Mouse (Mus musculus) embryonic facial prominence, embryonic 10.5 days (tissue): Measurements from ENCODE around the gene Ube2cbp. TPM values are rescaled to one million over a fixed set of nuclear protein-coding genes. Genes with fewer than 3 reads are reported as not detected.

Source experiments
- DNase-seq: peaks from one replicate; pipeline ENCODE4 v3.0.0-alpha.2; 2017; ENCODE audit warnings: low spot score
- H3K27ac ChIP-seq: fragments of 300-500 bp; sonication (generic); replicated peaks from 2 replicates; pipeline ENCODE4 v1.5.1; 2016; ENCODE audit warnings: mild to moderate bottlenecking
- H3K27me3 ChIP-seq: fragments of 300-500 bp; sonication (generic); replicated peaks from 2 replicates; pipeline ENCODE4 v1.6.1; 2016; ENCODE audit warnings: low read depth, mild to moderate bottlenecking; ENCODE audit not compliant: poor library complexity, severe bottlenecking
- H3K36me3 ChIP-seq: fragments of 300-500 bp; sonication (generic); replicated peaks from 2 replicates; pipeline ENCODE4 v1.6.1; 2016; ENCODE audit warnings: mild to moderate bottlenecking, moderate library complexity
- H3K4me1 ChIP-seq: fragments of 300-500 bp; sonication (generic); 2 replicates; pipeline ENCODE4 v1.6.1; 2016
- H3K4me3 ChIP-seq: fragments of 300-500 bp; sonication (generic); 2 replicates; pipeline ENCODE4 v1.5.1; 2016; ENCODE audit warnings: mild to moderate bottlenecking, moderate library complexity
- H3K9me3 ChIP-seq: fragments of 300-500 bp; sonication (generic); 2 replicates; pipeline ENCODE4 v1.6.1; 2016; ENCODE audit warnings: mild to moderate bottlenecking
- WGBS: fragments of 180-500 bp; shearing (Covaris S2); methylation state at CpG from one replicate; pipeline ENCODE4 v1.1.7; 2016; 5-methylcytosine and 5-hydroxymethylcytosine counted together
- polyA plus RNA-seq: library from polyadenylated mRNA; unstranded; fragments of >200 nt; fragmentation: Nextera tagmentation; extraction: Ambion mirVana; gene quantifications from 2 replicates; pipeline ENCODE4 v1.2.1, GENCODE M21; 2016

Gene Ube2cbp
- polyA plus RNA-seq, 1 experiment from 2014 or later: 7.1 TPM

DNA sequence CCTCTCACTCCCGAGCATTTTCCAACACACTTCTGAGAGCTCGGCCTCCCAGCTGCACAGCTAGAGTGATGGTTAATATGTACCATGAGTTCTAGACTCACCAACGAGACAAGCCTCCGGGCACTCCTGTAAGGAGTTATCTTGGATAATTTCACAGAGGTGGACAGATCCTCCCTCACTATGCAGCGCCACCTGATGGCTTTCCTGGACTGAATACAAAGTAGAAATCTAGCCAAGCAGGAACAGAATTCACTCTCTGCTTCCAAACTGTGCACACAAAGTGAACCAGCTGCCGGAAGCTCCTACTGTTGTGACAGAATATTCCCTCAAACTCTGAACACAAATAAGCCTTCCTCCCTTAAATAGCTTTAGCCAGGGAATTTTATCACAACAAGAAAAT lies 69.0 kb downstream of the Ube2cbp start:
- Histone ChIP-seq H3K9me3 (no peaks in the 10 kb centered on the region), H3K4me1 (no peaks in the 10 kb centered on the region), H3K27me3 (no peaks in the 10 kb centered on the region), H3K27ac (no peak overlapping the region), H3K4me3 (no peak overlapping the region), H3K36me3 (no peaks in the 10 kb centered on the region)
- 79% methylated on average over 6 of the region's 6 CpGs for WGBS
- no peak for DNase-seq

DNA sequence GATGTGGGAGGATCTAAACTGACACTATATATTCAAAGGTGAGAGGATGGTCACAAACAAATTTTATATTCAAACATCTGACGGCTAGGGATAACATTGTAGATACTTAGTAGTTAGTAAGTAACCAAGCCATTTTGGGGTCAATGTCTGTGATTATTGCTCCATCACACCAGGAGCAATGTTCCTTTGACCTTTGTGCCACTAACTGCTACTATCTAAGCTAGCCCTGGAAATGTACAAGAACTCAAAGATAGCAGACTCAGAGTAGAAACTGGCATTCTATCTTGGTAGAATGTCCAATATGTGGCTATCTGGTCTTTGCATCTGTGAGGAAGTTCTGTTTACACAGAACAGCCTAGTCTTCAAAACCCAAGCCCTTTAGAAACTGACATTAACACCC lies 69.7 kb downstream of the Ube2cbp start:
- Histone ChIP-seq H3K4me3 (no peak overlapping the region), H3K36me3 (no peaks in the 10 kb centered on the region), H3K4me1 (no peaks in the 10 kb centered on the region), H3K9me3 (no peaks in the 10 kb centered on the region), H3K27ac (no peak overlapping the region), H3K27me3 (no peaks in the 10 kb centered on the region)
- DNase-seq: no peak
- 81% methylated on average over 1 of the region's 1 CpGs for WGBS

DNA sequence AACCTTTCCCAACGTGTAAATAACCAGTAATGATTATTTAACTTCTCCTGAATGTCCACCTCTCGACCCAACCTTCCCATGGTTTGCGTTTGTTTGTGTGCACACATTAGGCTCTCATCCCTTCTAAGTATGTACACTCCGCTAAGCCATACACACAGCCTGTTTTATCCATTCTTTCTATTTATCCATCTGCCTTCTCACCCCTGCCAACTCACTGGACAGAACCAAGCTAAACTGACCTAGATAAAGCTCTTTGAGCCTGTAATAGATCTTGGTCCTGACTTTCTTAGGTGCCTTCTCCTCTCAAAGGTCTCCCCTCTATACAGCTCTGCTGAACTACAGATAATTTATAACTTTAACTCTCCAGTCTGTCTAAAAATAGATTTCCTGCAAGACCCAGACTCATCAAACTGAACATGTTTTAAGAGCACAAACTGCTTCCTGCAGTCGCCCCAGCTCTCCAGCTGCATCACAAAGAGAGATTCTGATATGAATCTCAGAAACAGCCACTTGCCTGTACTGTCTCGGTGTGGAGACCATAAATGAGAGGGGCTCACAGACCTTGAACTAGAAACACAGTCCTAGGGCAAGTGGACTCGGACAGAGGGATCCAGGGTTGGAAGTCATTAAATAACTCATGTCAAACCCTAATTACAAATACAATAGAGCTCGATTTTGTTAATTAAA lies 71.0 kb downstream of the Ube2cbp start:
- H3K4me1 ChIP-seq: no peaks in the 10 kb centered on the region
- H3K9me3 ChIP-seq: no peaks in the 10 kb centered on the region
- 71% methylated on average over 8 of the region's 8 CpGs for WGBS
- no peak for DNase-seq
- H3K27me3 ChIP-seq: no peaks in the 10 kb centered on the region
- H3K27ac ChIP-seq: no peak overlapping the region
- H3K36me3 ChIP-seq: no peaks in the 10 kb centered on the region
- H3K4me3 ChIP-seq: no peak overlapping the region

DNA sequence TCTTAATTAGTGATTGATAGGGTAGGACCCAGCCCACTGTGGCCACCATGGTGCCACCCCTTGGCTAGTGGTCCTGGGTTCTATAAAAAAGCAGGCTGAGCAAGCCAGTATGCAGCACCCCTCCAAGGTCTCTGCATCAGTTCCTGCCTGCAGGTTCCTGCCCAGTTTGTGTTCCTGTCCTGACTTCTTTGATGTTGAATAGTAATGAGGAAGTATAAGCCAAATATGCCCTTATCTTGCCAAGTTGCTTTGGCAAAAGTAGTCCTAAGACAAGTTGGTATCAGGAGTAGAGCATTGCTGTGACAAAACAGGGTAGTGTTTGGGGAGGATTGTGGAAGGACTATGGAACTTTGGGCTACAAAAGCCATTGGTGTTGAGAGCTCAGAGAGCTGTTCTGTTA lies 73.3 kb downstream of the Ube2cbp start:
- Histone ChIP-seq H3K9me3 (no peaks in the 10 kb centered on the region), H3K4me1 (no peaks in the 10 kb centered on the region), H3K4me3 (no peak overlapping the region), H3K27ac (no peak overlapping the region), H3K36me3 (no peaks in the 10 kb centered on the region), H3K27me3 (no peaks in the 10 kb centered on the region)
- DNase-seq: no peak

DNA sequence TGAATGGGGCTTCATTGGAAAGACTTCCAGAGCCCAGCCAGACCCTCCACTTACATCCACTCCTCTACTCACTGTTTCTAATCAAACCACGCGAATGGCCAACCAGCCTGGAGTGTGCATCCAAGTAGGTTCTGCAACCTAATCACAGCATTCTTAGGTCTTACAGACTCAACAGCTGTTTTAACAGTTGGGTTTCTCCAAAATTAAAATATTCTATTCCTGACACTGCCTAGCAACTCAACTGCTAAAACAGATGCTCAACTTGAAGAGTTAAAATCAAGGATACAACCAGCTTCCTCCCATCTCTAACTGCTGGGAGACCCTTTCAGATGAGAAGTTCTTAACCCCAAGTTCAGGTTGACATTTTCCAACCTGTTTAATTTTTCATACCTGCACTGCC lies 74.0 kb downstream of the Ube2cbp start:
- Histone ChIP-seq H3K4me1 (no peaks in the 10 kb centered on the region), H3K36me3 (no peaks in the 10 kb centered on the region), H3K27me3 (no peaks in the 10 kb centered on the region), H3K9me3 (no peaks in the 10 kb centered on the region), H3K4me3 (no peak overlapping the region), H3K27ac (no peak overlapping the region)
- 82% methylated on average over 2 of the region's 2 CpGs for WGBS
- no peak for DNase-seq

DNA sequence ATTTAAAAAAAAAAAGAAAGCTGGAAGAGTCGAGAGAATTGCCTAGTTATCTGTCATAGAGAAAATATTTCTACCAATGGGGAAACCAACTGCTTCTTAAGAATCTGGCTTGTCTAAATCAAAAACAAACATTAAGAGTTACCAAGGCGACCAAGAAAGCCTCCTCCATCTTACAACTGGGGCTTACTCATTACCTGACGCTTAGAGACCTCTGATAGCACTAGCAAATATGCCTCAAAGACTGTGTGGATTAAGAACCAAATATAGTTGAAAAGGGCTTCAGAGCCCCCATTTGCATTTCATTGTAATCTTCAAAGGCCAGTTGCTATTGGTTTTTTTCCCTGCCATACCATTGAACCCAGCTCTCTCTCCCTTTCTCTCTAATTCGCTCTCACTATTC lies 76.2 kb downstream of the Ube2cbp start:
- no peak for DNase-seq
- Histone ChIP-seq H3K36me3 (no peaks in the 10 kb centered on the region), H3K9me3 (no peaks in the 10 kb centered on the region), H3K27ac (no peak overlapping the region), H3K4me3 (no peak overlapping the region), H3K27me3 (no peaks in the 10 kb centered on the region), H3K4me1 (no peaks in the 10 kb centered on the region)
- WGBS: 69% methylated on average over 4 of the region's 4 CpGs

DNA sequence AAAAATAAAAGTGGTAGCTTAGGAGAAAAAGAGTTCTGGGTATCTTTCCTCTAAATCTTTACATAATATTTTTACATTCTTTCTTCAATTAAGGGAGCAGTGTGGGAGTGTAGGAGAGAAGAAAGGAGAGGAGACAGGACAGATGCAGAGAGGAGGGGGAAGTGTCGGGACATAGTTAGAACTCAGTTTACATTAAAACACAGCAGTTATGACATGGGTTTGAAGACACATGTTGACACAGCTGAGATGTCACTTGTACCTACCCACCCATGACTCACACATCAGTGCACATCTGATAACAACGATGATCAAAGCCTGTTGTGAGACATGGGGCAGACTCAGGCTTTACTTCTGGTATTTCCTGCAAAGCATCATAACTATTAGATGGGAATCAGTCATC lies 87.8 kb downstream of the Ube2cbp start:
- Histone ChIP-seq H3K9me3 (no peaks in the 10 kb centered on the region), H3K4me3 (no peak overlapping the region), H3K27ac (no peak overlapping the region), H3K4me1 (peaks cover 5% of the 10 kb centered on the region; the same call in 1 of the 2 replicates), H3K27me3 (no peaks in the 10 kb centered on the region), H3K36me3 (no peaks in the 10 kb centered on the region)
- 69% methylated on average over 2 of the region's 2 CpGs for WGBS
- no peak for DNase-seq

DNA sequence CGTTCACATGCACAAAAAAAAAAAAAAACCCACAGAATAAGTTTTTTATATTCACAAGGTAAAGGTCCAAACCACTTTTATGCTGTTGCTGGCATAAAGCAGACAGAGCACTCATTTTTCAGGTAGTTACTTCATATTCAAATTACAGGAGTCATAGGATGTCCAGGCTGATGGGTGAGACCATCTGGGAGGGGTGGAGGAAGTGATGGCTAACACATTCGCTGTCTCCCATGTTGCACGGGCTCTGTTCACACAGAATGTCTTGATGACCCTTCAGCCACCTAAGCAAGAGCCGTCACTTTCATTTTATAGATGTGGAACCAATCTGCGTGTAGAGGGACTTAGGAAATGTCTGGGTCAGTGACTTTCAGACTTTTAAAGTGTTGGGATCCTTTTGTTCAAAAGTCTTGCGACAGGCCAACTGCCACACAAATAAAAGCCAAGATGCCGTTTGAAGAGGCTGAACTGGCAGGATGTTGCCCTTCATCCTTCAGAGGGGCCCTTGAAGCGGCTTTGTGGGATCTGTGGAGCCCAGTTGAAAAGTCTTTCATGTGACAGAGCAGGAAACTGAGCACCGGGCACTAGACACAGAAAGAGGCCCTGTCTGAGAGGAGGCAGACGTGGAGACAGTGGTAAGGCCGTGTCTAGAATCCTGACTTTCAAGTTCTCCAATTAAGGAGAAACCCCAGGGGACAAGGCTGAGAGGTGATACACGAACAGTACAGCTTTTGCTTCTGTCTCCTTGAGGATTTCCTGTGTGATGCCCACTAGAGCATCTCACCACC lies 91.8 kb downstream of the Ube2cbp start:
- Histone ChIP-seq H3K4me3 (no peak overlapping the region), H3K27ac (no peak overlapping the region), H3K36me3 (no peaks in the 10 kb centered on the region), H3K9me3 (no peaks in the 10 kb centered on the region), H3K27me3 (no peaks in the 10 kb centered on the region), H3K4me1 (peaks cover 5% of the 10 kb centered on the region; the same call in 1 of the 2 replicates)
- 60% methylated on average over 12 of the region's 12 CpGs for WGBS
- no peak for DNase-seq

DNA sequence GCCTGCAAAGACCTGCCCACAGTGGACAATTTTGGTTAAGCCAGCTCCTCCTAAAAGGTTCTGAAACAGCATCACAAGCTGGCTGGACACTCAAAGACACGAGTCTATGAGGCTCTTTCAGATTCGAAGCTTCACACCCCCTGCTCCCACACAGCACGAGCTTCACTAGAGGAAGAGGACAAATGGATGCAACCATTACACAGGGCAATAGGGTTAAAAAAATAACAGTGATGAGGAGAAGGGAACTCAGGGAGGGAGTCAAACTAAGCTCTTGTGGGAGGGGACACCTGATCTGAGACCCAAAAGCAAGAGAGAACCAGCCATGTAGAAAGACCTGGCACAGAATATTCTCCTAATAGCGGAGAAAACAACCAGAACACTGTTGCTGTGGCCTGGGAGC lies 95.5 kb downstream of the Ube2cbp start:
- WGBS: 88% methylated on average over 4 of the region's 4 CpGs

DNA sequence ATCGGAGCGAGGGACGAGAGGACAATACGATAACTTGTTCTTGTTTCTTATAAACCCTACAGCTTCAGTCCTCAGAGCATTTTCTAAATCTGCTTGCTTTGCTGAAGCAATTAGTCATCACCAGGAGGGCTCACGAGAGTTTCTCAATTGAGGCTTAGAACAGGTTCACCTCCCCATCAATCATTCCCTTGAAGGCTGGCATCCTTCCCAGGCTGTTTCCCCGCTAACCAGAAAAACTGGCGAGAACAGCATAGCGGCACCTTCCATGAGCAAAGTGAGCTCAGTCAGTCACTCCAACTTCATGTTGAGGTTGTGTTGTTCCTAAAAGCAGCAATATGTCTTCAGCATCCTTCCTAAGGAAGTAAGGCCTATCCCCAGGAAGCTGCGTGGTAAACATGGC lies 104.2 kb downstream of the Ube2cbp start:
- DNase-seq: no peak
- no peak overlapping the region for H3K27ac ChIP-seq
- H3K36me3 ChIP-seq: no peaks in the 10 kb centered on the region
- no peaks in the 10 kb centered on the region for H3K4me1 ChIP-seq
- H3K27me3 ChIP-seq: no peaks in the 10 kb centered on the region
- no peak overlapping the region for H3K4me3 ChIP-seq
- no peaks in the 10 kb centered on the region for H3K9me3 ChIP-seq
- WGBS: 89% methylated on average over 9 of the region's 9 CpGs

More for the DNA sequence above, 95.5 kb downstream of the Ube2cbp start:
- H3K4me3 ChIP-seq: no peak overlapping the region
- H3K9me3 ChIP-seq: no peaks in the 10 kb centered on the region
- no peak overlapping the region for H3K27ac ChIP-seq
- H3K36me3 ChIP-seq: no peaks in the 10 kb centered on the region
- H3K4me1 ChIP-seq: peaks cover 5% of the 10 kb centered on the region; the same call in 1 of the 2 replicates
- DNase-seq: no peak
- no peaks in the 10 kb centered on the region for H3K27me3 ChIP-seq

DNA sequence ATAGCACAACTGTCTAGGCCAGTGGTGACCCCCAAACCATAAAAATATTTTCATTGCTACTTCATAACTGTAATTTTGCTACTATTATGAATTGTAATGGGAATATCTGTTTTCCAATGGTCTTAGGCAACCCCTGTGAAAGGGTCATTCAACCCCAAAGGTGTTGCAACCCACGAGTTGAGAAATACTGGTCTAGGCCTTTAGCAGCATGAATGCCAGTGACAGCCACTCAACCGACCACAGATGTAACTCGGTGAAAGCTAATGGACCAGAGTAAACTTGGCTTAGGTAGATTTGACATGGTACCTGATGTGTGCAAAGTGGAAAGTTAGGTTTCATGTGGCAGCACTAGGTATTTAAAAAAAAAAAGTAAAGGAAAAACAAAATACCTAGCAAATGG lies 108.9 kb downstream of the Ube2cbp start:
- Histone ChIP-seq H3K27ac (no peak overlapping the region), H3K36me3 (no peaks in the 10 kb centered on the region), H3K9me3 (no peaks in the 10 kb centered on the region), H3K4me3 (no peak overlapping the region), H3K27me3 (no peaks in the 10 kb centered on the region), H3K4me1 (no peaks in the 10 kb centered on the region)
- no peak for DNase-seq
- WGBS: 84% methylated on average over 3 of the region's 3 CpGs

DNA sequence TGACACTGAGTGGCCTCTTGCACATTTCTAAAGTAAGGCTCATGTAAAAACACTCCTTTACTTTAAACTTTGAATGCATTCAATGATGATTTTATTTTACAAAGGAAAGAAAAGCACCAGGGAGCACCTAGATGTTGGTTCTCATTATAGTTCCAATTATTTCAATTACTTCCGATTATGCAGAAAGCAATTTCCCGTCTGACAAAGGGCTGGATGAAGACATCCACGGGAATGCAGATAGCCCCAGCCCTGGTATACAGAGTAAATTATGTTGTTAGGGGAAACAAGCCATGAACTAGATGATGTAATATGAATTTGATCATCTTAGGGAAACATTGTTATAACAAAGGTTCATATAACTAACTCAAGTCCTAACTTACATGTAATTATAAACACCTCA lies 113.3 kb downstream of the Ube2cbp start:
- 62% methylated on average over 3 of the region's 3 CpGs for WGBS
- Histone ChIP-seq H3K27me3 (no peaks in the 10 kb centered on the region), H3K9me3 (no peaks in the 10 kb centered on the region), H3K4me1 (no peaks in the 10 kb centered on the region), H3K4me3 (no peak overlapping the region), H3K27ac (no peak overlapping the region), H3K36me3 (no peaks in the 10 kb centered on the region)
- no peak for DNase-seq

DNA sequence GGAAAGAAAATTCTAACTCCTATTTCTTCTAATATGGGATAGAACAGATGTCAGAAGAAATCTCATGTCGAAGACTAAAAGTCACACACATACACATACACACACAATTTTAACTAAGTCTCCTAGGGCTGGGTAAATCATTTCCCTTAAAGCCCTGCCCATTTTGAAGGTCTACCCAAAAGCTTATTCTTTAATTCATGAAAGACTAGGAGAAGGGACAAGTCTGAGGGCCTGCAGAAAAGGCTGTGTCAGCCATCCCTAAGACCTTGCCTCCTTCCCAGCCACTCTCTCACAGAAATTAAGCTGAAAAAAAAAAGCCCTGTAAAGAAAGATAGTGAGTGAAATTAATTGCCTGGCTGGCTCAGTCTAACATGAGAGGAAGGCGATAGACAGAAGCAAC lies 128.0 kb downstream of the Ube2cbp start:
- Histone ChIP-seq H3K4me3 (no peak overlapping the region), H3K4me1 (no peaks in the 10 kb centered on the region), H3K27ac (no peak overlapping the region), H3K27me3 (no peaks in the 10 kb centered on the region), H3K9me3 (no peaks in the 10 kb centered on the region), H3K36me3 (no peaks in the 10 kb centered on the region)
- 90% methylated on average over 2 of the region's 2 CpGs for WGBS
- DNase-seq: no peak
